Mouse (Mus musculus): Measurements from ENCODE around the gene Dbn1.

The Dbn1 gene

GRCm38 (mm10) chr13:55510668-55511491, 23.0 kb upstream of the Dbn1 start:
- peak; percentile 72 for DNase-seq (ENCODE audit: low spot score)

GRCm38 (mm10) chr13:55510332-55510667, 22.4 kb upstream of the Dbn1 start:
- DNase-seq (ENCODE audit: low spot score) = no peak

- no peak for DNase-seq (ENCODE audit: low spot score)
Measured at GRCm38 (mm10) chr13:55508531-55508930, 20.6 kb upstream of the Dbn1 start.

DNA sequence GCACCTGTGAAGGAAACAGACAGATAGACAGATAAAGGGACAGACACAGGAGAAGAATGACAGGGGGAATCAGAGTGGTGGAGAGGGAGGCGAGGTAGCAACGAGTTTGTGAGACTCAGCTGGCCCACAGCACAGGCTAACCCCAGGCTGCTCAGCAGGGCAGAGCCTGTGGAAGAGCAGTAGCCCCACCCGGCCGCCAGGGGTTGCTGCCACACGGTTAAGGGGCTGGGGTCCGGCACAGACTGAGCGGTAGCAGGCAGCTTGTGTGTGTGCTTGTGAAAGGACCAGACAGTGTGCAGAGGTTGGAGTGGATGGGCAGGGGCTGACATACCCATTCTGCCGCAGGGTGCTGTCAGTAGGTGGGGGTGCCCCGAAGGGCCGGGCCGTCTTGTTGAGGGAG, 20.0 kb upstream of the Dbn1 start:
- no peak for DNase-seq (ENCODE audit: low spot score)

DNA sequence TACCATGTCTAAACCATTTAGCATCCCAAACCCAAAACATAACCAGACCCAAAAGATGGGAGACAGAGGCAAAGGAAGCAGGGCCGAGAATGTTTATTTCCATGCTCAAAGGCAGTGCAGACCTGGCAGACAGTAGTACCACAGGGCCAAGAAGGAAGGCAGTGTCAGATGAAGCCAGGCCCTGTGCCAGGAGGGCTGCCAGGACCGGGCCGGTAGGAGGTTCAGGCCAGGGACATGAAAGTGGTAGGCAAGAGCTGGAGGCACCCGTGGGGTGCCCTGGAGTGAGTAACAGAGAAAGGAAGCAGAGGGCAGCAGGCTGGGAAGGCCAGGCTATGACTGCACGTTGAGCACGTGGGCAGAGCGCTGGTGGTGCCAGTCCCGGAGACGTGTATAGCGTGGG, 18.8 kb upstream of the Dbn1 start:
- DNase-seq (ENCODE audit: low spot score) = no peak

DNA sequence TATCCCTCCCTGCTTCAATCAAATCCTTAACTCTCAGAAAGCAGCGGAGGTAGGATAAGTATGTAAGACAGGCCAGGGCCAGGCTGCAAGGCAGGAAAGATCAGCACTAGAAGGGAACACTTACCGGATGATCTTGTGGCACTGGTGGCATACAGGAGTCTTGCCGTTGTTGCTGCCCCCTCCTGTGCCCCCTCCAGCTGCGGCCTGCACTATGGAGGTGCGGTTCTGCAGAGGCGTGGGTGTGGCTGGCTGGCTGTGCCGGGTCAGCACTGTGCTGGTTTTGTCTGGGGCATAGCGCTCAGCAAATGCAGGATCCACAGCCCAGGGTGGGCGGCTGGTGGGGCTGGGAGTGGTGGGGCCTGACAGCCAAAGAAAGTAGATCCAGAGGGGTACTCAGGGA, 17.9 kb upstream of the Dbn1 start:
- DNase-seq (ENCODE audit: low spot score) = no peak

DNA sequence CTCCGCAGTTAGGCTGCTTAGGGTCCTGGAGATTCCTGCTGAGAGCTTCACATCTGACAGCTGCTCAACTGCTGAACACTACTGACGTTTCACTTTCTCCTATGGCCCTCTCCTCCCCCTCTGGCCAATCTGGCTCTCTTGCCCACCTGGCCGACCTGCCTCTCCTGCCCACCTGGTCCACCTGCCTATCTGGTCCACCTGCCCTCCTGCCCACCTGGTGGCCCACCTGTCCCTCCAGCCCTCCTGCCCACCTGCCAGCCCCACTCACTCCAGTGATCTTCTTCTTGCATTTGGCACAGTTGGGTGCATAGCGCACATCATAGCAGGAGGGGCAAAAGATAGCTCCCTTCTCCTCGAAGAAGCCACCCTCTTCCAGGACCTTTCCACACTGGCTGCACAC, 16.5 kb upstream of the Dbn1 start:
- DNase-seq (ENCODE audit: low spot score) = no peak

GRCm38 (mm10) chr13:55502405-55502804, 14.5 kb upstream of the Dbn1 start:
- no peak for DNase-seq (ENCODE audit: low spot score)

GRCm38 (mm10) chr13:55500575-55500974, 12.7 kb upstream of the Dbn1 start:
- DNase-seq (ENCODE audit: low spot score) = no peak

GRCm38 (mm10) chr13:55498906-55499305, 11.0 kb upstream of the Dbn1 start:
- no peak for DNase-seq (ENCODE audit: low spot score)

DNA sequence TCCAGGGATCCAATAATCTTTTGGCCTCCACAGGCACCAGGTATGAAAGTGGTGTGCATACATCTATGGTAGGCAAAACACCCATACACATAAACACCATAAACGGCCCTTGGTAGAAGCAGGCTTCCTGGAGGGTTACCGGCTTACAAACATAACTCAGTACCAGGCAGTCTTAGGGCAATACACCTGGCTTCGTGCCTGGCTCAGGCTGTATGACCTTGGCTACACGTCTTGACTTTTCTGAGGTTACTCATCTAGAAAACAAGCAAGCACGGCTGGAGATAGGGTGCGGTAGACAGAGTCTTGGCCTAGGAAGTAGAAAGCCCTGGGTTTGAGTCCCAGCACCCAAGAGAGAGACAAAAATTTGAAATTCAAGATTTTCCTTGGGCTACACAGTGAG, 8.8 kb upstream of the Dbn1 start:
- DNase-seq (ENCODE audit: low spot score) = no peak

DNA sequence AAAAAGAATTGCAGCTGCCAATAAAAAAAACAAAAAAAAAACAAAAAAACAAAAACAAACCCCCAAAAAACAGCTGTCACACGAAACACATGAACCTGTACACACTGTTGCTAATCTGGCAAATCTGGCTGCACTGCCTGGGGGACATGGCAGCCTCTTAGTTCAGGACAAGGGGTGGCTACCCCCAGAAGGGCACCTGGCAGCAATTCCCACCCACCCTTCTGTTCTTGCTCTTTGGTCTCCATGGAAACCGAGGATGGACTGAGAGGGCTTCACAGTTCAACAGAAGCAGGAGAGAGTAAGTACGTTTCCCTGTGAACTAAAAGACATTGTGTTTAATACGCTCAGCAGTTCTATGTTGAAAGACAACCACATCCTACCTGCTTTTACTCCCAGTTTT, 7.8 kb upstream of the Dbn1 start:
- DNase-seq (ENCODE audit: low spot score) = no peak

GRCm38 (mm10) chr13:55494883-55495621, 7.1 kb upstream of the Dbn1 start:
- no peak for DNase-seq (ENCODE audit: low spot score)

DNA sequence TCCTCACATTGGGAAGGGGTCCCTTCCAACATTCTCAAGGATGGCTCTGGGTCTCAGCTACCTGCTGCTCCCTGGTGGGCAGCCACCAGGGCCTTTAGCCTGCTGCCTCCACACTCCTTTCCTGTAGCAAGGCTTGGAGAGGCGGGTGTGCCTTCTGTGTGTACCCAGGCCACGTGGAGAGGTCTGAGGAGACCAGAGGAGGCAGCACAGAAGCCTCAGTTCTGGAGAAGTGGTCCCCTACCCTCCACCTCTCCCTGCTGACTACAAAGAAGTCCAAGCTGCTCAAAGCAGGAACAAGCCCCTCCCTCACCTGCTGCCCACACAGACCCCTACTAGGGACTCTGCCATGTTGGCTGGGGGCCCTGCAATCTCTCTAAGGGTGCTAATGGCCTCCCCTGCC, 6.3 kb upstream of the Dbn1 start:
- no peak for DNase-seq (ENCODE audit: low spot score)

DNA sequence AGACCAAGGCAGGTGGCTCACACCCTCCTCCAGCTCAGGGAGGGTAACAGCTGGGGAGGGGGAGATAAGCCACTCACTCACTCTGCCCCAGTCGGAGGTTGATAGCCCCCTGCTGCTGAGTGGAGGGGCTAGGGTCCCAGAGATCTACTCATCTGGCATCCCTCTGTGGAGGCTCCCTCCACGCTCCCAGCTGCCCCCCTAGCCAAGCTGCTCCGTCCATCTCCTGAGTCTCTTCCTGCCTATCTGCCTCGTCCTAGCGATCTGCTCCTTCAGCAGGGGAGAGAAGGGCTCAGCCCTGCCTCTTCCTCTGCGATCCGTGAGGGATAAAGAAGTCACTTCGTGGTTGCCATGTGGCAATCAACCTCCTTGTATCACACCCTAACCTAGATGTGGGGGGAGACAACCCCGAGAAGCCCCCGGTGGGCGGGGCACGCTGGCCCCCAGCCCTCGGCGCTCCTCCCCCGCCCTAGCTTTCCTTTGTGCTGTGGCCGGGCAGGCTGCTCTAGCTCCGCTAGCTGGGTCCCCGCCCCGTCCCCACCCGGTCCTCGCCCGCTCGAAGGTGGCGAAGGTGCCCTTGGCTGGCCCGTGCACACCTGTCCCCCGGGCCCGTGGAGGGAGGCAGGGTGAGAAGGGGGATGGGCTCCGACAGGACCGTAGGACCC, 864 bp downstream of the Dbn1 start:
- peak; percentile 44 for DNase-seq (ENCODE audit: low spot score)

DNA sequence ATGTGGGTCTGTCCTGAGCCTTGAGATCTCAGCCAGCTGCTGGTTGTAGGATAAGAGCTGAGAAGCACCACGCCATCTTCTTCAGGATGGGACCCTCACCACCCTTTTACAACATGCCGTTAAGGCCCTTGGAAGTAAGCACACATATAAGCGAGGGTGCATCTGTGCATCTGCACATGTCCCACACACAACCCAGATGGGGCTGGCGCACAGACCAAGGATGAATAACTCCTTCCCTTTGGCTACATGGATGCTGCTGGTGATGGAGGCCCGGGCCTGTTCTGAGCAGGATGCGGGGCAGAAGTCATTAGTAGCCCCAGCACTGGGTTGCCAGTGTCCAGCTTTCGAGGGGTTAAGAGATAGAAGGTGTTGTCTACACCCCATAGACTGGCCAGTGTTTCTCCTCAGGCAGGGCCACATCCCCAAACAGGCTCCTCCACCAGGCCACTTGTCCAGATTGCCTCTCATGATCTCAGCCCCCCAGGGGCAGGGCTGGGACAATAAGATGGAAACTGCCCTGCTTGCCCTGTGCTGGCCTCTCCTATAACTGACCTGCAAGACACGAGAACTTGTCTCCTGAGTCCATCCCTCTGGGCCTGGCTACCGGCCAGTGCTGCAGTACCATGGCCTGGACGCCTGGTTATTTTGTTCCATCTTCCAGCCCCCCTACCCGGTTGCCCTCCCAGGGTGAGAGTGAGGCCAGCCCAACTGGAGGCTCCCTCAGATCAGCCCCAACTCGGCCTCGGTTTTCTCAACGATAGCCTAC, 1.7 kb downstream of the Dbn1 start:
- no peak for DNase-seq (ENCODE audit: low spot score)

- no peak for DNase-seq (ENCODE audit: low spot score)
Measured at GRCm38 (mm10) chr13:55484520-55485088, 3.3 kb downstream of the Dbn1 start.

DNA sequence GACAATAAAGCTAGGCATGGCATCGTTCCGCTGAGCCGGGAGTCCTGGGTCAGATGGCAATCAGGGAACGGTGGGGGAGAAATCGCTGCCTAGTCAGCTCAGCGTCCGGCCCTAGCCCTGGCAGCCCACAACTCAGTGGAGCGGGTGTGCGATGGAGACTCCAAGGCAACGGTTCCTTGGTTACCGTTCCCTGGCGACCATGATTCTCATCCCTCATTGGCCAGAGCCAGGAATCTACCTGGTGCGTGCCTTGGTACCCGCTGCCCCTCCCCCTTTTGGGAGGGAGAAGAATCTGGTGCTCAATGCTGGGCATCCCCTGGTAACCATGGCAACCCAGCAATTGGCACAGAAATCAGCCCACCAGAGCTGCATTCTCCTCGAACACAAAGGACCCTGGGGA, 4.3 kb downstream of the Dbn1 start:
- DNase-seq (ENCODE audit: low spot score) = no peak

DNA sequence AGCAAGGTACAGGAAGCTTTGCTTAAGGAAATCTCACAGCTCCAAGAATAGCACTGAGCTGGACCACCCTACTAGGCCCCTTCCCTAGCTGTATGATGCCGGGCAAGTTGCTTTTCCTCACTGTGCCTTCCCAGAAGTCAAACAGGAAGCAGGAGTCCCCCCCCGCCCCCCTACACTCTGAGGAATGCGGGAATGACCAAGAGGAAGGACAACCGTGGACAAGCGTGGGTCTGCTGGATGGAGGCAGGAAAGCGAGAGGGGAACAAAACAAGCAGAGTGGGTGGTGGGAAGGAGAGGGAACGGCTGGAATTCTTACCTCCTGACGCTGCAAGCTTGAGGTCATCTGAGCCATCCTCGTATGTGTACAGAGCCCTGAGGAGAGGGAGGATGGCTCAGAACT, 4.8 kb downstream of the Dbn1 start:
- no peak for DNase-seq (ENCODE audit: low spot score)

GRCm38 (mm10) chr13:55482542-55482941, 5.4 kb downstream of the Dbn1 start:
- no peak for DNase-seq (ENCODE audit: low spot score)

DNA sequence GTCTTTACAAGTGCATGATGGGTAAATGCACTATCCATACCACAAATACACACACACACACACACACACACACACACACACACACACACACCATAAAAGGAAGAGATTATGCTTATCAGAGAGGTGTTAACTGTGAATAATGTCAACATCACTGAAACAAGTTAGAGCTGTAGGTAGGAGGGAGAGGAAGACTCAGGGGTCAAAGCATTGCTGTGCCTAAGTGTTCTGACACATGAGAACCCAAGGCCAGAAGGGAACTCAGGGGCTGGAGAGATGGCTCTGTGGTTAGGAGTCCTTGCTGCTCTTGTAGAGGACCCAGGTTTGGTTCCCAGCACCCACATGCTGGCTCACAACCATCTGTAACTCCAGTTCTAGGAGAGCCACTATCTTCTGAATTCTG, 8.0 kb downstream of the Dbn1 start:
- DNase-seq (ENCODE audit: low spot score) = no peak

DNA sequence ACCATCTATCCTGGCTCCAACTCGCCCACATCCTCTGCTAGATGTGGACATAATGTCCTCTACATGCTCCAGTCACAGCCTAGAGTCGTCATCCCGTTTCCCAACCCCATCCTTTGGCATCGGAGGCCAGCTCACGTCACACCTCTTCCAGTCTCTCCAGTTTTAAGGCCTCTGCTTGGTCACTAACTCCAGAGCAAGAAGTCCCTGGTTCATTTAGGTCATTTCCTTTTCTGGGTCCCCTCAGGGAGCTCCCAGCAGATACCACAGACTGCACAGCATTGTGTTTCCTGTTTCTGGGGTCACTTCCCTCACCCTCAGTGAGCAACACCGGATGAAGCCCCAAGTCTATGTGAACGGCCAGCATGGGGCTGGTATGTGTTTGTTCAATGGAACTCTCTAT, 8.9 kb downstream of the Dbn1 start:
- no peak for DNase-seq (ENCODE audit: low spot score)

Data from ovary, postnatal 36 days (tissue).